Mouse (Mus musculus) 416B (cell line): ENCODE measurements around the gene 1700017B05Rik.

Experiments used
- DNase-seq: peaks from one replicate; pipeline ENCODE4 v3.0.0; 2011; ENCODE audit warnings: low read depth

Gene 1700017B05Rik

GRCm38 (mm10) chr9:57214500-57214899, 47.9 kb downstream of the 1700017B05Rik start:
- no peak for DNase-seq

- DNase-seq = no peak
Measured at GRCm38 (mm10) chr9:57212448-57213222, 49.8 kb downstream of the 1700017B05Rik start.

GRCm38 (mm10) chr9:57209316-57209715, 53.1 kb downstream of the 1700017B05Rik start:
- peak; percentile 78 for DNase-seq

- no peak for DNase-seq
Measured at GRCm38 (mm10) chr9:57206896-57207295, 55.5 kb downstream of the 1700017B05Rik start.

- peak; percentile 79 for DNase-seq
Measured at GRCm38 (mm10) chr9:57203571-57203970, 58.8 kb downstream of the 1700017B05Rik start.
